Mouse (Mus musculus) lung, embryonic 14.5 days (tissue): ENCODE measurements at regions not wholly inside any gene's neighbourhood (a gene's known extent, or its start where the extent isn't known, plus 50 kb on each side); places are given as distances from the start of the nearest gene placed in this dataset.

ENCODE experiments used
- ATAC-seq: fragments of 200-750 bp; cut with Nextera tagmentation; 2 replicates; pipeline ENCODE4 v1.8.0; 2017; ENCODE audit warnings: mild to moderate bottlenecking, moderate TSS enrichment, moderate library complexity; ENCODE audit not compliant: insufficient read depth
- DNase-seq: peaks from one replicate; pipeline ENCODE4 v3.0.0-alpha.2; 2015
- H3K27ac ChIP-seq: fragments of 300-500 bp; sonication (generic); 2 replicates; pipeline ENCODE4 v1.5.1; 2014; ENCODE audit warnings: low read depth, mild to moderate bottlenecking, moderate library complexity
- H3K27me3 ChIP-seq: fragments of 300-500 bp; sonication (generic); 2 replicates; pipeline ENCODE4 v1.6.1; 2014; ENCODE audit warnings: low read length, control low read depth; ENCODE audit not compliant: insufficient read depth
- H3K36me3 ChIP-seq: fragments of 300-500 bp; sonication (generic); 2 replicates; pipeline ENCODE4 v1.6.1; 2014; ENCODE audit warnings: control low read depth; ENCODE audit not compliant: insufficient read depth
- H3K4me1 ChIP-seq: fragments of 300-500 bp; sonication (generic); 2 replicates; pipeline ENCODE4 v1.6.1; 2014; ENCODE audit warnings: antibody characterized with exemption, control low read depth; ENCODE audit not compliant: insufficient read depth
- H3K4me2 ChIP-seq: fragments of 300-500 bp; sonication (generic); 2 replicates; pipeline ENCODE4 v1.6.1; 2014; ENCODE audit warnings: mild to moderate bottlenecking
- H3K4me3 ChIP-seq: fragments of 300-500 bp; sonication (generic); 2 replicates; pipeline ENCODE4 v1.5.1; 2014; ENCODE audit warnings: low read depth, low read length
- H3K9ac ChIP-seq: fragments of 300-500 bp; sonication (generic); 2 replicates; pipeline ENCODE4 v1.6.1; 2014
- H3K9me3 ChIP-seq: fragments of 300-500 bp; sonication (generic); 2 replicates; pipeline ENCODE4 v1.6.1; 2016; ENCODE audit warnings: low read depth, low read length, control low read depth
- CTCF ChIP-seq: IDR thresholded peaks from 2 replicates; pipeline ENCODE4 v1.5.1; 2016; ENCODE audit warnings: antibody characterized with exemption, low read depth
- WGBS: fragments of 180-500 bp; shearing (Covaris S2); extraction: QIAGEN DNeasy Blood & Tissue Kit; methylation state at CpG from one replicate; pipeline ENCODE4 v1.1.7; 2014; 5-methylcytosine and 5-hydroxymethylcytosine counted together

GRCm38 (mm10) chr9:33934071-33934470 lies 551.6 kb upstream of the Kirrel3 start:
- Histone ChIP-seq H3K9me3 (no peaks in the 10 kb centered on the region), H3K27me3 (no peaks in the 10 kb centered on the region), H3K36me3 (no peaks in the 10 kb centered on the region), H3K27ac (no peak overlapping the region), H3K4me1 (no peaks in the 10 kb centered on the region), H3K9ac (no peak overlapping the region), H3K4me2 (no peak overlapping the region), H3K4me3 (no peak overlapping the region)
- WGBS, result 44% methylated on average over 5 of the region's 5 CpGs
- ATAC-seq (no peak), DNase-seq (peak; percentile 54)
- TF ChIP-seq CTCF, result no peak

GRCm38 (mm10) chr9:33954319-33954718 lies 531.4 kb upstream of the Kirrel3 start:
- H3K27ac ChIP-seq, result no peak overlapping the region
- ATAC-seq (no peak), DNase-seq (no peak)
- H3K4me3 ChIP-seq, result no peak overlapping the region
- no peak overlapping the region for H3K4me2 ChIP-seq
- no peaks in the 10 kb centered on the region for H3K27me3 ChIP-seq
- H3K9me3 ChIP-seq, result no peaks in the 10 kb centered on the region
- TF ChIP-seq CTCF, result no peak
- H3K9ac ChIP-seq, result no peak overlapping the region
- no peaks in the 10 kb centered on the region for H3K36me3 ChIP-seq
- H3K4me1 ChIP-seq, result no peaks in the 10 kb centered on the region
